Mouse (Mus musculus) olfactory bulb, adult 2 months (tissue): Measurements from ENCODE around the gene Ranbp3l.

Experiments used
- CTCF ChIP-seq: fragments of 200-500 bp; IDR thresholded peaks from 2 replicates; pipeline ENCODE4 v1.5.1; 2012; ENCODE audit warnings: low read depth, mild to moderate bottlenecking, low read length, moderate library complexity; ENCODE audit not compliant: insufficient read depth
- POLR2A ChIP-seq: fragments of 200-500 bp; IDR thresholded peaks from 2 replicates; pipeline ENCODE4 v1.6.1; 2012; ENCODE audit warnings: mild to moderate bottlenecking, low read depth, low read length, moderate library complexity; ENCODE audit not compliant: insufficient read depth

DNA sequence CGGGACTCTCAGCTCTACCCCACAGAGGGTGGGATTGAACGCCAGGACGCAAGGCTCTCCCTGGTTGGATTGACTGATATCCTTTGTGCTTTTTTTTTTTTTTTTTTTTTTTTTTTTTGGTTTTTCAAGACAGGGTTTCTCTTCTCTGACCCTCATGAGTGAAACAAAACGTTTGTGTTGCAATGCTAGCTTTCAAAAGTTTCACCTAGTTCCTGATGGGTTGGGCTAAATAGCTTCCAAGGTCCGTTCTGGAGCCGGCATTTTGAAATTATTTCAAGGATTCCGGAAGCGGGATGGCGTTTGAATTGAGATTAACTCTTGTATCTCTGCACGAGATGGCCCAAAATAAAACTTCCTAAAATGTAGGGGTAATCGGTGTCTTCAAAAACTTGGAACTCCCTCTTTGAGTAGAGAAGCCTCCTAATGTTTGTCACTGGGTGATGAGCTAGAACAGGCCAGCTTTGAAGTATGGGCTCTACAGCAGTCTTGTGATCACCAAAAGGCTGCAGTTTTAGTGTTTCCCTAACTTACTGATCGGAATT is 105.4 kb downstream of the Ranbp3l start:
- TF ChIP-seq CTCF: no peak
- TF ChIP-seq POLR2A: no peak
